Mouse (Mus musculus) layer of hippocampus, adult 18-20 months (tissue): ENCODE results near the gene Vmn2r103. TPM values are rescaled to one million over a fixed set of nuclear protein-coding genes. Genes with fewer than 3 reads are reported as not detected.

Experiments used
- DNase-seq, 2 experiments: peaks; one replicate each; pipeline ENCODE4 v3.0.0; 2022; ENCODE audit warnings: low spot score in 2 of 2
- long read RNA-seq: library from polyadenylated mRNA; stranded (forward); transcript quantifications from one replicate; pipeline ENCODE4 v2.0.0, GENCODE M21; 2021
- total RNA-seq, 2 experiments: library from RNA; stranded (reverse); gene quantifications; 2 replicates each; pipeline ENCODE4 v1.2.3; 2021

The Vmn2r103 gene
- total RNA-seq, result not detected
- long read RNA-seq, result 0 reads

GRCm38 (mm10) chr17:19773063-19773462, at the start of gene Vmn2r103:
Vmn2r103 (plus strand) TSS chr17:19773363.
- no peak for DNase-seq

- no peak for DNase-seq
These were observed 5.8 kb downstream of the Vmn2r103 start for GRCm38 (mm10) chr17:19778994-19779393.

- no peak for DNase-seq
These were observed 16.1 kb downstream of the Vmn2r103 start for GRCm38 (mm10) chr17:19789248-19789647.

Other genes with a start within 250 kb of the Vmn2r103 start
- gene Vmn2r101, start 196.1 kb upstream of the Vmn2r103 start, total RNA-seq, result not detected
- gene Vmn2r102, start 113.0 kb upstream of the Vmn2r103 start, total RNA-seq, result not detected